Mouse (Mus musculus) kidney, postnatal 0 days (tissue): ENCODE measurements around the gene Nrbp1. TPM values are rescaled to one million over a fixed set of nuclear protein-coding genes. Genes with fewer than 3 reads are reported as not detected.

Experiments used
- ATAC-seq: fragments of 200-750 bp; cut with Nextera tagmentation; replicated peaks from 2 replicates; pipeline ENCODE4 v1.8.0; 2017; ENCODE audit warnings: low read depth, moderate number of reproducible peaks, moderate TSS enrichment, moderate library complexity; ENCODE audit not compliant: low FRiP score
- DNase-seq: peaks from one replicate; pipeline ENCODE4 v3.0.0-alpha.2; 2016; ENCODE audit warnings: low spot score
- H3K27ac ChIP-seq: fragments of 300-500 bp; sonication (generic); 2 replicates; pipeline ENCODE4 v1.5.1; 2014; ENCODE audit warnings: mild to moderate bottlenecking
- H3K27me3 ChIP-seq: fragments of 300-500 bp; sonication (generic); 2 replicates; pipeline ENCODE4 v1.6.1; 2014; ENCODE audit warnings: low read length, mixed read lengths; ENCODE audit not compliant: insufficient read depth
- H3K36me3 ChIP-seq: fragments of 300-500 bp; sonication (generic); 2 replicates; pipeline ENCODE4 v1.6.1; 2014; ENCODE audit warnings: low read length, mixed read lengths; ENCODE audit not compliant: insufficient read depth
- H3K4me1 ChIP-seq: fragments of 300-500 bp; sonication (generic); replicated peaks from 2 replicates; pipeline ENCODE4 v1.6.1; 2014; ENCODE audit warnings: antibody characterized with exemption, low read length, mixed read lengths; ENCODE audit not compliant: insufficient read depth
- H3K4me2 ChIP-seq: fragments of 300-500 bp; sonication (generic); 2 replicates; pipeline ENCODE4 v1.6.1; 2014; ENCODE audit warnings: mild to moderate bottlenecking, low read length, moderate library complexity, mixed read lengths
- H3K4me3 ChIP-seq: fragments of 300-500 bp; sonication (generic); replicated peaks from 2 replicates; pipeline ENCODE4 v1.5.1; 2014; ENCODE audit warnings: low read depth, low read length
- H3K9ac ChIP-seq: fragments of 300-500 bp; sonication (generic); 2 replicates; pipeline ENCODE4 v1.6.1; 2014; ENCODE audit warnings: low read depth, low read length
- H3K9me3 ChIP-seq: fragments of 300-500 bp; sonication (generic); replicated peaks from 2 replicates; pipeline ENCODE4 v1.6.1; 2016; ENCODE audit warnings: low read length, inconsistent platforms, mixed read lengths
- CTCF ChIP-seq: IDR thresholded peaks from 2 replicates; pipeline ENCODE4 v1.5.1; 2016; ENCODE audit warnings: antibody characterized with exemption, low read depth, mild to moderate bottlenecking, moderate library complexity
- WGBS: fragments of 180-500 bp; shearing (Covaris S2); extraction: QIAGEN DNeasy Blood & Tissue Kit; methylation state at CpG from one replicate; pipeline ENCODE4 v1.1.7; 2014; 5-methylcytosine and 5-hydroxymethylcytosine counted together
- polyA plus RNA-seq: library from polyadenylated mRNA; unstranded; fragments of >200 nt; fragmentation: Nextera tagmentation; extraction: Ambion mirVana; gene quantifications from 2 replicates; pipeline ENCODE4 v1.2.1, GENCODE M21; 2015

The Nrbp1 gene
- polyA plus RNA-seq, result 116 and 123 TPM in 2 replicates

- Histone ChIP-seq H3K4me3 (peak within 1 kb of the TSS; percentile 95), H3K27ac (peak within 1 kb of the TSS; percentile 99), H3K27me3 (no peaks in the 10 kb centered on the region), H3K4me1 (peaks cover 4% of the 10 kb centered on the region; the same call in 1 of the 2 replicates), H3K9me3 (no peaks in the 10 kb centered on the region), H3K9ac (peak within 1 kb of the TSS; percentile 98), H3K36me3 (peaks cover 24% of the 10 kb centered on the region), H3K4me2 (peak within 1 kb of the TSS; percentile 72)
- peak; percentile 24; the same call in 1 of the 2 replicates for TF ChIP-seq CTCF
- ATAC-seq, result peak; percentile 98
- peak; percentile 98 for DNase-seq
- WGBS, result under 1% methylated on average over 95 of the region's 103 CpGs
Measured at GRCm38 (mm10) chr5:31240637-31241521, at the start of gene Nrbp1, which contains the start of gene Gm9970. TSS of gene Nrbp1 (plus strand) at chr5:31240864. TSS of gene Gm9970 (minus strand) at chr5:31241232.

GRCm38 (mm10) chr5:31192045-31192938, 48.4 kb upstream of the Nrbp1 start:
- Histone ChIP-seq H3K9me3 (no peaks in the 10 kb centered on the region), H3K4me2 (peak overlapping the region; percentile 75), H3K27me3 (no peaks in the 10 kb centered on the region), H3K9ac (peak overlapping the region; percentile 66), H3K4me1 (peaks cover 11% of the 10 kb centered on the region; the same call in 1 of the 2 replicates), H3K36me3 (peaks cover 50% of the 10 kb centered on the region), H3K27ac (peak overlapping the region; percentile 89), H3K4me3 (peak overlapping the region; percentile 91)
- TF ChIP-seq CTCF, result no peak
- DNase-seq (no peak), ATAC-seq (peak; percentile 74)
- 9% methylated on average over 42 of the region's 42 CpGs for WGBS

GRCm38 (mm10) chr5:31192939-31193630, 47.6 kb upstream of the Nrbp1 start, which contains the start of the genes Snx17 and Eif2b4:
TSS of gene Snx17 (plus strand) at chr5:31193227.
TSS of gene Eif2b4 (minus strand) at chr5:31193430.
- peaks cover 51% of the 10 kb centered on the region for H3K36me3 ChIP-seq
- TF ChIP-seq CTCF, result peak; percentile 71

GRCm38 (mm10) chr5:31193631-31194281, 46.9 kb upstream of the Nrbp1 start:
- WGBS, result 11% methylated on average over 25 of the region's 25 CpGs
- Histone ChIP-seq H3K27ac (peak overlapping the region; percentile 89), H3K4me2 (peak overlapping the region; percentile 75), H3K9me3 (no peaks in the 10 kb centered on the region), H3K4me1 (peaks cover 11% of the 10 kb centered on the region; the same call in 1 of the 2 replicates), H3K36me3 (peaks cover 53% of the 10 kb centered on the region), H3K27me3 (no peaks in the 10 kb centered on the region), H3K4me3 (peak overlapping the region; percentile 91), H3K9ac (peak overlapping the region; percentile 91)
- DNase-seq, result peak; percentile 15
- peak; percentile 0; the same call in 1 of the 2 replicates for ATAC-seq
- TF ChIP-seq CTCF, result no peak

More at GRCm38 (mm10) chr5:31192939-31193630, 47.6 kb upstream of the Nrbp1 start, which contains the start of the genes Snx17 and Eif2b4:
- Histone ChIP-seq H3K27me3 (no peaks in the 10 kb centered on the region), H3K27ac (peak within 1 kb of the TSS; percentile 89), H3K4me3 (peak within 1 kb of the TSS; percentile 91), H3K4me2 (peak within 1 kb of the TSS; percentile 75), H3K9ac (peak within 1 kb of the TSS; percentile 91), H3K9me3 (no peaks in the 10 kb centered on the region), H3K4me1 (peaks cover 11% of the 10 kb centered on the region; the same call in 1 of the 2 replicates)
- WGBS, result under 1% methylated on average over 47 of the region's 48 CpGs
- peak; percentile 96 for ATAC-seq
- peak; percentile 98 for DNase-seq
